Mouse (Mus musculus) lung, embryonic 15.5 days (tissue): ENCODE results near the gene Tcf7l1. TPM values are rescaled to one million over a fixed set of nuclear protein-coding genes. Genes with fewer than 3 reads are reported as not detected.

Experiments
- ATAC-seq: fragments of 200-750 bp; cut with Nextera tagmentation; 2 replicates; pipeline ENCODE4 v1.8.0; 2017; ENCODE audit warnings: moderate number of reproducible peaks, borderline replicate concordance; ENCODE audit not compliant: low FRiP score, low TSS enrichment; ENCODE audit errors: extremely low read depth
- H3K27ac ChIP-seq: fragments of 300-500 bp; sonication (generic); 2 replicates; pipeline ENCODE4 v1.5.1; 2015; ENCODE audit warnings: moderate library complexity, mild to moderate bottlenecking, inconsistent platforms
- H3K27me3 ChIP-seq: fragments of 300-500 bp; sonication (generic); 2 replicates; pipeline ENCODE4 v1.6.1; 2015; ENCODE audit warnings: inconsistent platforms
- H3K36me3 ChIP-seq: fragments of 300-500 bp; sonication (generic); 2 replicates; pipeline ENCODE4 v1.6.1; 2015; ENCODE audit warnings: inconsistent platforms
- H3K4me1 ChIP-seq: fragments of 300-500 bp; sonication (generic); 2 replicates; pipeline ENCODE4 v1.6.1; 2015; ENCODE audit warnings: inconsistent platforms
- H3K4me2 ChIP-seq: fragments of 300-500 bp; sonication (generic); 2 replicates; pipeline ENCODE4 v1.6.1; 2015; ENCODE audit warnings: inconsistent platforms, mild to moderate bottlenecking, moderate library complexity
- H3K4me3 ChIP-seq: fragments of 300-500 bp; sonication (generic); 2 replicates; pipeline ENCODE4 v1.5.1; 2015; ENCODE audit warnings: mild to moderate bottlenecking, inconsistent platforms
- H3K9ac ChIP-seq: fragments of 300-500 bp; sonication (generic); 2 replicates; pipeline ENCODE4 v1.6.1; 2015; ENCODE audit warnings: inconsistent platforms
- H3K9me3 ChIP-seq: fragments of 300-500 bp; sonication (generic); 2 replicates; pipeline ENCODE4 v1.6.1; 2016; ENCODE audit warnings: inconsistent platforms
- WGBS: fragments of 180-500 bp; shearing (Covaris S2); methylation state at CpG from one replicate; pipeline ENCODE4 v1.1.7; 2015; 5-methylcytosine and 5-hydroxymethylcytosine counted together
- polyA plus RNA-seq: library from polyadenylated mRNA; unstranded; fragments of >200 nt; fragmentation: Nextera tagmentation; extraction: Ambion mirVana; gene quantifications from 2 replicates; pipeline ENCODE4 v1.2.1, GENCODE M21; 2015

Gene Tcf7l1
- polyA plus RNA-seq, 1 experiment from 2014 or later: 33.8 TPM

- peaks cover 41% of the 10 kb centered on the region for H3K36me3 ChIP-seq
- ATAC-seq: no peak
- 77% methylated on average over 15 of the region's 15 CpGs for WGBS
- no peaks in the 10 kb centered on the region for H3K27me3 ChIP-seq
- H3K9me3 ChIP-seq: 0 out of 2 replicates have a peak, but pooled peaks cover 5% of the 10 kb centered on the region
- H3K4me3 ChIP-seq: no peak overlapping the region
- no peaks in the 10 kb centered on the region; the same call in 1 of the 2 replicates for H3K4me1 ChIP-seq
- no peak overlapping the region for H3K4me2 ChIP-seq
- H3K27ac ChIP-seq: no peak overlapping the region
- H3K9ac ChIP-seq: no peak overlapping the region
These were observed 10.0 kb downstream of the Tcf7l1 start for GRCm38 (mm10) chr6:72778779-72779776.

GRCm38 (mm10) chr6:72777212-72777611 lies 11.8 kb downstream of the Tcf7l1 start:
- Histone ChIP-seq H3K36me3 (peaks cover 34% of the 10 kb centered on the region), H3K4me3 (no peak overlapping the region), H3K9ac (no peak overlapping the region), H3K9me3 (0 out of 2 replicates have a peak, but pooled peaks cover 5% of the 10 kb centered on the region), H3K4me1 (no peaks in the 10 kb centered on the region; the same call in 1 of the 2 replicates), H3K27me3 (no peaks in the 10 kb centered on the region), H3K27ac (no peak overlapping the region), H3K4me2 (no peak overlapping the region)
- WGBS: 89% methylated on average over 4 of the region's 4 CpGs
- ATAC-seq: no peak

- Histone ChIP-seq H3K4me2 (no peak overlapping the region), H3K27ac (no peak overlapping the region), H3K36me3 (peaks cover 21% of the 10 kb centered on the region), H3K4me3 (no peak overlapping the region), H3K27me3 (no peaks in the 10 kb centered on the region), H3K9ac (no peak overlapping the region), H3K4me1 (peaks cover 11% of the 10 kb centered on the region), H3K9me3 (no peaks in the 10 kb centered on the region)
- WGBS: 36% methylated on average over 3 of the region's 3 CpGs
- ATAC-seq: no peak
These were observed 14.8 kb downstream of the Tcf7l1 start for GRCm38 (mm10) chr6:72774275-72774674.

GRCm38 (mm10) chr6:72769915-72770776 lies 18.9 kb downstream of the Tcf7l1 start:
- H3K27me3 ChIP-seq: no peaks in the 10 kb centered on the region
- no peak for ATAC-seq
- H3K4me3 ChIP-seq: no peak overlapping the region
- no peaks in the 10 kb centered on the region for H3K9me3 ChIP-seq
- H3K27ac ChIP-seq: peak overlapping the region; percentile 78; the same call in 1 of the 2 replicates
- no peak overlapping the region for H3K4me2 ChIP-seq
- no peak overlapping the region for H3K9ac ChIP-seq
- H3K4me1 ChIP-seq: peaks cover 39% of the 10 kb centered on the region
- 72% methylated on average over 14 of the region's 14 CpGs for WGBS
- peaks cover 9% of the 10 kb centered on the region; the same call in 1 of the 2 replicates for H3K36me3 ChIP-seq

- WGBS: 70% methylated on average over 13 of the region's 13 CpGs
- Histone ChIP-seq H3K4me2 (no peak overlapping the region), H3K4me1 (peaks cover 39% of the 10 kb centered on the region), H3K9me3 (no peaks in the 10 kb centered on the region), H3K9ac (no peak overlapping the region), H3K27ac (peak overlapping the region; percentile 78), H3K27me3 (no peaks in the 10 kb centered on the region), H3K36me3 (peaks cover 9% of the 10 kb centered on the region; the same call in 1 of the 2 replicates), H3K4me3 (no peak overlapping the region)
- ATAC-seq: no peak
These were observed 19.7 kb downstream of the Tcf7l1 start for GRCm38 (mm10) chr6:72769343-72769742.

GRCm38 (mm10) chr6:72768804-72769203 lies 20.2 kb downstream of the Tcf7l1 start:
- no peaks in the 10 kb centered on the region for H3K27me3 ChIP-seq
- peaks cover 42% of the 10 kb centered on the region for H3K4me1 ChIP-seq
- no peak overlapping the region for H3K4me2 ChIP-seq
- peak; percentile 48; the same call in 1 of the 2 replicates for ATAC-seq
- 43% methylated on average over 9 of the region's 9 CpGs for WGBS
- peaks cover 9% of the 10 kb centered on the region; the same call in 1 of the 2 replicates for H3K36me3 ChIP-seq
- H3K27ac ChIP-seq: peak overlapping the region; percentile 78
- no peak overlapping the region for H3K4me3 ChIP-seq
- H3K9me3 ChIP-seq: no peaks in the 10 kb centered on the region
- no peak overlapping the region for H3K9ac ChIP-seq

GRCm38 (mm10) chr6:72768097-72768496 lies 21.0 kb downstream of the Tcf7l1 start:
- H3K9ac ChIP-seq: no peak overlapping the region
- no peaks in the 10 kb centered on the region for H3K9me3 ChIP-seq
- H3K27me3 ChIP-seq: no peaks in the 10 kb centered on the region
- WGBS: 91% methylated on average over 9 of the region's 9 CpGs
- no peak for ATAC-seq
- peaks cover 44% of the 10 kb centered on the region for H3K4me1 ChIP-seq
- no peak overlapping the region for H3K27ac ChIP-seq
- H3K36me3 ChIP-seq: peaks cover 9% of the 10 kb centered on the region; the same call in 1 of the 2 replicates
- H3K4me3 ChIP-seq: no peak overlapping the region
- H3K4me2 ChIP-seq: no peak overlapping the region

- ATAC-seq: no peak
- Histone ChIP-seq H3K4me3 (no peak overlapping the region), H3K9ac (no peak overlapping the region), H3K27ac (no peak overlapping the region), H3K4me1 (peaks cover 50% of the 10 kb centered on the region), H3K9me3 (no peaks in the 10 kb centered on the region), H3K36me3 (no peaks in the 10 kb centered on the region), H3K27me3 (no peaks in the 10 kb centered on the region), H3K4me2 (no peak overlapping the region)
- WGBS: 42% methylated on average over 11 of the region's 11 CpGs
These were observed 25.4 kb downstream of the Tcf7l1 start for GRCm38 (mm10) chr6:72763616-72764015.

GRCm38 (mm10) chr6:72761645-72762044 lies 27.4 kb downstream of the Tcf7l1 start:
- H3K4me3 ChIP-seq: no peak overlapping the region
- peaks cover 43% of the 10 kb centered on the region for H3K4me1 ChIP-seq
- no peak overlapping the region; the same call in 1 of the 2 replicates for H3K9ac ChIP-seq
- H3K4me2 ChIP-seq: no peak overlapping the region
- no peaks in the 10 kb centered on the region for H3K9me3 ChIP-seq
- 0 out of 2 replicates have a peak, but pooled peaks have one; percentile 15 for ATAC-seq
- H3K27me3 ChIP-seq: no peaks in the 10 kb centered on the region
- no peak overlapping the region for H3K27ac ChIP-seq
- no peaks in the 10 kb centered on the region for H3K36me3 ChIP-seq
- WGBS: 12% methylated on average over 7 of the region's 7 CpGs

GRCm38 (mm10) chr6:72758239-72759017 lies 30.6 kb downstream of the Tcf7l1 start:
- no peaks in the 10 kb centered on the region for H3K9me3 ChIP-seq

More at GRCm38 (mm10) chr6:72758239-72759017, 30.6 kb downstream of the Tcf7l1 start:
- H3K27me3 ChIP-seq: no peaks in the 10 kb centered on the region
- no peak for ATAC-seq
- H3K27ac ChIP-seq: no peak overlapping the region
- 62% methylated on average over 10 of the region's 10 CpGs for WGBS
- H3K9ac ChIP-seq: no peak overlapping the region
- no peak overlapping the region for H3K4me3 ChIP-seq
- no peak overlapping the region for H3K4me2 ChIP-seq
- no peaks in the 10 kb centered on the region for H3K36me3 ChIP-seq
- H3K4me1 ChIP-seq: peaks cover 44% of the 10 kb centered on the region
